Mouse (Mus musculus) gonadal fat pad, adult 2 months (tissue): ENCODE measurements around the gene Ddx4. TPM values are rescaled to one million over a fixed set of nuclear protein-coding genes. Genes with fewer than 3 reads are reported as not detected.

ENCODE experiments used
- DNase-seq: peaks from one replicate; pipeline ENCODE4 v3.0.0-alpha.2; 2012; ENCODE audit warnings: low read depth
- polyA plus RNA-seq: library from polyadenylated mRNA; depleted of rRNA; stranded (reverse); fragments of >200 nt; gene quantifications from 2 replicates; pipeline ENCODE4 v1.2.3, GENCODE M21; 2012; rRNA removed

Ddx4 gene
- polyA plus RNA-seq, result 0.08 and 0.29 TPM in 2 replicates

GRCm38 (mm10) chr13:112652205-112652604 lies at the start of gene Ddx4:
TSS of gene Ddx4 (minus strand) at chr13:112652475.
- no peak for DNase-seq

GRCm38 (mm10) chr13:112701256-112701655 lies 49.0 kb upstream of the Ddx4 start:
- DNase-seq, result no peak

GRCm38 (mm10) chr13:112695526-112696240 lies 43.4 kb upstream of the Ddx4 start:
- DNase-seq, result no peak

DNA sequence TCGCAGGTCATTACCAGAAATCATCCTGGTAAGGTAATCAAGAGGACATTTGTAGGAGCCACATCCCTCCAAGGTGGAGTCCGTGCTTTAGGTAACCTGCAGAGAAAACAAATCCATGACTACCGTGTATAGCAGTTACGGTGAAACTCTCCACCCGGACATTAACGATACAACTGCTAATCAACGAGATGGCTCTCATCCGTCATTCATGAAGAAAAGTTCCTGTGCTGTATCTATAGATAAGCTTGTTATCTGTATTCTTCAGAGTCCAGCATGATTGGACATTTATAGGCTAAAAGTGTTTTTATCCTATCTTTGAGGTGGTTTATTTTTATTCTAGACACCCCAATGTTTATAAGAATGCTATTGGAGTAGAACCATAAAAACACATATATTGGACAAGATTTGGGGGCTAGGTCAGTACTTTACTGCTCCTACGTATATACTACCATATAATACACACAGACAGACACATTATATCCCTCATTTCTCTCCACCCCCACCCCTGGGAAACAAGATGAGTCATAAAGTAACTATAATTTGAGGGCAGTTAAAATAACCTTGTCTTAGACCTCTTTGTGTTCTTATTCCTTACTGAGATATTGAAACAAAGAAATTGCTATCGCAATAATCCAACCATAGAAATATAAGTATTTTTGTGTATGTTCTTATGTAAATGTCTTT lies 40.7 kb upstream of the Ddx4 start:
- no peak for DNase-seq

- no peak for DNase-seq
Observed at GRCm38 (mm10) chr13:112686155-112686554, 33.9 kb upstream of the Ddx4 start.

DNA sequence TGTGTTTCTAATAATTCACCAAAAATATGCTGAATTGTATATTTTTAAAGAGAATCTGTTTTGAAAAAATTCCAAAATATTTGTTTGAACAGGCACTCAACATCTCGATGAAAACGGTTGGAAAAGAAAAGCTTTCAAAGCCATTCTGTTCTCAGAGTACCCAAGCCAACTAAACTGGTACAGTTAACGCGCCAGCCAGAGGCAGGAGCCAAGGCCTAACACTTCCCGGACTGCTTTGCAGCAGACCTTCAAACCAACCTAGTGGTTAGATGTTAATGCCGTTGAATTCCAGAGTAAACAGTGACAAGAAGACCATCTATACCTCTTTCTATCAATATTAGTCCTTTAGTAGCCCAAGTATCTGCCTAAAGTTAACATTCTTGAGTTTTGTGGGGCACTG lies 31.7 kb upstream of the Ddx4 start:
- DNase-seq, result no peak

GRCm38 (mm10) chr13:112683312-112683711 lies 31.0 kb upstream of the Ddx4 start:
- DNase-seq, result no peak

GRCm38 (mm10) chr13:112678154-112678553 lies 25.9 kb upstream of the Ddx4 start:
- DNase-seq, result no peak

GRCm38 (mm10) chr13:112673899-112674447 lies 21.7 kb upstream of the Ddx4 start:
- no peak for DNase-seq

GRCm38 (mm10) chr13:112672797-112673196 lies 20.5 kb upstream of the Ddx4 start:
- no peak for DNase-seq

DNA sequence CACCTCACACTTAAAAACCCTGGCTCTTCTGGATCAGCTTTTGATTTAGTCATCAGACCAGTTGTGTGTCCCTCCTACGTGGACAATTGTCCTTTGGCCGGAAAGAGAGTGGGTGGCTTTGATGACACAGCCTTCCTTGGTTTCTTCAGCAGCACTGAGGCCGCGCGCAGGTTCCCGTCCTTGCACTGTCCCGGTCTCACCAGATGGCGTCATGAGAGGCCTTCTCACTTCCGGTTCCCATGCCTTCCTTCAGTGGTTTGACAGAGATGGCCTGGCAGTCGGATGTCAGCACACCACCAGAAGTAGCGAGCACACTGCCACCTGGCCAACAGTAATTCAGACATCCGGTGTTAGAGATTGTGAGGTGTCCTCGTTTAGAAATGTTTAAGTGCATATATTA lies 19.4 kb upstream of the Ddx4 start:
- no peak for DNase-seq

- DNase-seq, result no peak
Observed at GRCm38 (mm10) chr13:112667215-112667614, 14.9 kb upstream of the Ddx4 start.

GRCm38 (mm10) chr13:112666433-112667024 lies 14.3 kb upstream of the Ddx4 start:
- DNase-seq, result no peak

GRCm38 (mm10) chr13:112661687-112662086 lies 9.4 kb upstream of the Ddx4 start:
- no peak for DNase-seq

DNA sequence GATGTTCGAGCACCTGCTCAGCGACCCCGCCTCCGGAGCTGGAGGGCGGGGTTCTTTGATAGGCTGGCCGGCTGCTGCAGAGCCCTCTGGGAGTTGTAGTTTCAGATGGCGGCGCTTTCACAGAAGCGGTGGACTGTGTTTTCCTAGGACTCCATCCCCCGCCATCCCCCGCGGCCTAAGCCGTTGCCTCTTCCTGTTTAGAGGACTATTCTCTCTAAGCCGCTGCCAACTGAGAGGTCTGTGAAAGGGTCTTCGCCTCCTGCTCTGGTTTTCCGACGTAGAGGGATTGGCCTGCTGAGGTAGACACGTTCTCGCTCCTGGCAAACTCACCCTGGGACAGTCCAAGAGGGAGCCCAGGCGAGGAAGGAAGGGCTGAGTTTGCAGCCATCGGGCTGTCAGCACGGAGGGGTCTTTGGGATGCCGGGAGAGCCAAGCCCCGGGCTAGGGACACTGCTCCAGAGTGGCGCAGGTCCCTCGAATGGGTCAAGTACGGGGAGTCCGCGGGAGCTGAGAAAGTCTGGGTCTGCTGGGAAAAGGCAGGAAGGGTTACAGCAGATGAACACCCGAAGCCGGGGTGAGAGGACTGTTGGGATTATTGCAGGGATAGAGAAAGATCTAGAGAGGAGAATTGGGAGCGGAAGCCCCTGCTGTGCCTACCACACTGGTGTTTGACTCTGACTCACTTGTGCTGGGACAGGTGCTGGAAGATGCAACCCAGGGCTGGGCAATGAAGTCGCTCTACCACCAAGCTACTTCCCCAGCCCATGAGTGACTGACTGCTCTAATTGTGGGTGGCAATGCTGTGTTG lies 8.5 kb upstream of the Ddx4 start, which contains the start of gene Slc38a9:
Slc38a9 (plus strand) TSS at position 178 of the 808 bp plus-strand sequence.
- peak; percentile 55 for DNase-seq

DNA sequence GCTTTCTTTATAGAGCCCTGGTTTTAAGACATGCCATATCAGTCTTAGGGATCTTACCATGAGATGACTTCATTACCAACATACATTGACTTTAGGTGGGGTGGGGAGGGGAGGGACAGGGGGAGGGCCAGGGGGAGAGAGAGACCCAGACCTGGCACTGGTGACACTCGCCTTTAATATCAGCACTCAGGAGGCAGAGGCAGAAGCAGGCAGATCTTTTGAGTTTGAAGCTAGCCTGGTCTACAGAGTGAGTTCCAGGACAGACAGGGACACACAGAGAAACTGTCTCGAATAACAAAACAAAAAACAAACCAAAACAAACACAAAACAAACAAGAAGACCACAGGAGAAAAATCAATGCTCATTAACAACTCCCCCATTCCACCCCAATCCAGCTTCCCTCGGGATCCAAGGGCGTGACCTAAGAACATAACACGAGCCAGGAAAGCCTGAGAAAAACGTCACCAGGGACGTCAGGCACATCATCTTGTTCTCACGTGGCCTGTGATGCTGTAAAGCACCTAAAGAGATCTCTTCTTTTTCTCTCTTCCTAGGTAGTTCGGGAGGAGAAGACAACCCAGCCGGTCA lies 7.8 kb upstream of the Ddx4 start:
- no peak for DNase-seq

- DNase-seq, result no peak
Observed at GRCm38 (mm10) chr13:112651183-112651582, 1.1 kb downstream of the Ddx4 start.

- DNase-seq, result no peak
Observed at GRCm38 (mm10) chr13:112645529-112646186, 6.6 kb downstream of the Ddx4 start.

- no peak for DNase-seq
Observed at GRCm38 (mm10) chr13:112644996-112645395, 7.3 kb downstream of the Ddx4 start.

DNA sequence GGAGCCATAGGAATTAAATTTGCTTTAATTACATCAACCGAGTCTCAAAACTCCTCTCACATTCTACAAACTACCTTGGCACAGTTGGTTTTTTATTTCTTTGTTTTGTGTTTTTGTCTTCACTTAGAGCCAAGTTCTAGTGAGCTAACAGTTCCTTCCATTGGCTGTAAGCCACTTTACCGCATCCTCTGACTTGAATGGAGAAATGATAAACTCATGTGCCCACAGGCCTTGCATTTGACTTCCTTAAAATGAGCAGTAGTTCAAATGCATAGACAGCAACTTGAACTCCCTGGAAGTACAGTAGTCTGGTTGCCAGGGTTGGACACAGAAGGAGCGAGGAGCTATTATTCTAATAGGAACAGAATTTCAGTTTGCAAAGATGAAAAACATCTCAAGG lies 9.4 kb downstream of the Ddx4 start:
- DNase-seq, result no peak

DNA sequence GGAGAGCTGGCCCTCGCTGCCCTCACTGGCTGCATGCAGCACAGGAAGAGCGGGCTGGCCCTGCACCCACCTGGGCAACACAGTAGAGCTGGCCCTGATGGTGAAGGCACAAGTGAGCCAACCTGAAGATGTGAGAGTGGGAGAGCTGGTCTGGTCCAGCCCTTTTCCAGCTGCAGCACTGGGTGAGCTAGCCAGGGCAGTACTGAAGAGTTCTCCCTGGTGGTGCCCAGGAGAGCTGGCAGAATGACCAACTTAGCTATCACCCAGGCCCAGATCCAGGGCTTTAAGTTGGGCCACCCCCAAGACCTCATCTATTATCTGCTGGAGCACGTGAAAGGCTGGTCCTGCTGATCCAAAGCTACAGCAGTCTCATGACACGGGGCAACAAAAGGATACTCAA lies 13.2 kb downstream of the Ddx4 start:
- no peak for DNase-seq
